Mouse (Mus musculus) urinary bladder, postnatal 10 days (tissue): ENCODE measurements around the gene Rundc3a.
A peak's percentile ranks its signal among the peaks of the same experiment; 100 is the strongest.
"Not testable (repeated sequence)": the region's sequence is repeated elsewhere in the genome, so short reads cannot be mapped to it uniquely, and the experiment has no call there.

ENCODE experiments used
- DNase-seq: peaks from one replicate; pipeline ENCODE4 v3.0.0; 2022; ENCODE audit warnings: low spot score

Rundc3a gene

DNA sequence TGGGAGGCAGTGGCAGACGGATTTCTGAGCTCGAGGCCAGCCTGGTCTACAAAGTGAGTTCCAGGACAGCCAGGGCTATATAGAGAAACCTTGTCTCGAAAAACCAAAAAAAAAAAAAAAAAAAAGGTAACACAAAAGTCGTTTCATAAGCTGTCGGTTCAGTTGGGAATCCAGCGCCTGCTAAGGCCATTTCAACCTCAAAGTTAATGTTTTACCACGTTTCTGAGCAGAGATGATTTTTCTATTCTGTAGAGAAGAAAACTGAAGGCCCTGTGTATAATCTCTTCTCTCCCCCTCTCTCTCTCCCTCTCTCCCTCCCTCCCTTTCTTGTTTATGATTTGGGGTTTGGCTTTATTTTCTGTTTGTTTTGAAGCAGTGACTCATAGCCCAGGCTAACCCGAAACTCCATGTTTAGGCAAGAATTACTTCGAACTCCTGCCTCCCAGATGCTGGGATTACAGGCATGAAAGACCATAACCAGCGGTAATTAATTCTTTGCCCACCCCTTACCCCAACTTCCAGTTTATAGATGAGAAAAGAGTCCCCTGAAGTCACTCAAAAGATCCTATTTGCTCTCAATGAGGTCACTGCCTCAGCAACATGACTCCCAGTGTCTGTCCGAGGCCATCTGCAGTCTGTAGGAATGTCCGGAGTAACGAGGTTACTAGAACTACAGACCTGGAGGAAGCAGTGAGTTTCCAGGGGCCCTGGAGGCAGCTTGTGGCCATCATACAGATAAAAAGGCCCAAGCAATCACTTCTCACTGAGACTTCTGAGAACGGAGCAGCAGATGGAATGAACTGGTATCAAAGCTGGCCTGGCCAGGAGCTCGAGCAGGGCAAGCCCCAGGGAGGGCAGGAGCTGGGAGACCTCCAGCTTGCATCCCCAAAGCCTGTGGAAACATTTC is 15.9 kb downstream of the Rundc3a start:
- DNase-seq = no peak

DNA sequence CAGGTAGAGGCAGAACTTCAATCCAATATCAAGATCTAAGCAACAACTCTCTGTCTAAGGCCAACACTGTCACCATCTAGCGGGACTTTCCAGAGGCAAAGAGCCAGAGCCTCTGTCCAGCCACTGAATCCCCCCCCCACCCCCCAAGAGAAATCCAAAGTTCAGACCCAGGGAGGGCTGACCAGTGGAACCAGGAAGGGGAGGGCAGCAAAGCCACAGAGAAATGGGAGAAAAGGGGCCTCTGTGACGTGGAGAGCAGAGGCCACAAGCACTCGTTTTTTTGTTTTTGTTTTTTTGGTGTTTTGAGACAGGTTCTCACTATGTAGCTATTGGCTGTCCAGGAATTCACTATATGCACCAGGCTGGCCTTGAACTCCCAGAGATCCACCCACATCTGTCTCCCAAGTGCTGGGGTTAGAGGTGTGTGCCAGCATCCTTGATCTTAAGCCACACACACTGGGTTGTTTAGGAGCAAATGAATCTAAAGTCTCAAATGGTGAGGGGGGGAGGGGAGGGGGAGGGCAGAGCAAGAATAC is 16.7 kb downstream of the Rundc3a start:
- DNase-seq = no peak

DNA sequence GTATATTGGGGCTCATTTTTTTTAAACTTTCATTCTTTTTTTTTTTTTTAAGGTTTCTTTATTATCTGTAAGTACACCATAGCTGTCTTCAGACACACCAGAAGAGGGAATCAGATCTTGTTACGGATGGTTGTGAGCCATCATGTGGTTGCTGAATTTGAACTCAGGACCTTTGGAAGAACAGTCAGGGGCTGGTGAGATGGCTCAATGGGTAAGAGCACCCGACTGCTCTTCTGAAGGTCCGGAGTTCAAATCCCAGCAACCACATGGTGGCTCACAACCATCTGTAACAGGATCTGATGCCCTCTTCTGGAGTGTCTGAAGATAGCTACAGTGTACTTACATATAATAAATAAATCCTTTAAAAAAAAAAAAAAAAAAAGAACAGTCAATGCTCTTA is 17.1 kb downstream of the Rundc3a start:
- DNase-seq = not testable (repeated sequence)

DNA sequence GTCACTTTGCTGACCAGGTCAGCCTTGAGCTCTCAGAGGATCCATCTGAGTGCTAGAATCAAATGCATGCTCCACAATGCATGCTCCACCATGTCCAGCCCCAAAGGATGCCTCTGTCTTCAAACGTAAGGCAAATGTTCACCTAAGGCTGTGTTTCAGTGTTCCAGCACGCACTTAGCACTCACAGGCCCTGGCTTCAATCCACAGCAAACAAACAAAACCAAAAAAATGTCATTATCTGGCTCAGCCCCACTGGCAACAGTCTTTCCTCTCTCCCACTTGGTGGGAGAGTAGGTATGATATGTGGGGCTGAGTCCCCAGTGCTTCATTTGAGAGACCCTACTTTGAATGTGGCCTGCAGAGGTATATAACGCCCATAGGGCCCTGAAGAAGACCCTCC is 17.9 kb downstream of the Rundc3a start:
- no peak for DNase-seq

DNA sequence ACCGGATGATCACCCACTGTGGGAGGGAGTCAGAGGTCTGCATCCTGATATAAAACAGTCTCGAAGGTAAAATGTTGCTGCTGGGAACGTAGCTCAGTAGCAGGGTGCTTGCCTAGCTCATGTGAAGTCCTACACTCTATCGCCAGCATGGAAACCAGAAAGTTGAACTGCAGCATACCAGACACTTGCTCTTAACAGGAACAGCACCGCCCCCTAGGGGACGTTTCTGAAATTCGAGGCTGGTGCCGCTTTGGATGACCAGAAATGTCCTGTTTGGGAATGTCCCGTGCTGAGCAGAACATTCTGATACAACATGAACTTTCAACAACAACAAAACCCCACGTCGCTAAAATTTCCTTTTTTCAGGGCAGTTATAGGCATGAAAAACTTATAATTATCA is 18.5 kb downstream of the Rundc3a start:
- DNase-seq = peak; percentile 73

DNA sequence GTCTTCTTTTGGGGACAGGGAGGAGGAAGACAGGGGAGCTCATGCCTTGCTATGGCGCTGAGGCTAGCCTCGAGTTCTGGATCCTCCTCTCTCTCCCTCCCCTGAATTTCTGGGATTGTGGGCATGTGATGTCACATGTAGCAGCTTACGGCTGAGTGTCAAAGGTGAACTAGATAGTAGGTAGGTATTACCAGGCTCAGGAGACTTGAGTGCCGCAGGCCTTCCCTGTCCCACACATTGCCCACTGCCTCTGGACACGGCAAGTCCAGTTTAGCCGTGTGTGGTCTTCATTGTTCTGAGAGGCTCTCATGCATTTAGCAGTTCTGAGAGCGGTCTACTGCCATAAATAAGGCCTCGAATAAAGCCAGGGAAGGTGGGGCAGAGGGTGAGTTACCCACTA is 19.9 kb downstream of the Rundc3a start:
- no peak for DNase-seq

DNA sequence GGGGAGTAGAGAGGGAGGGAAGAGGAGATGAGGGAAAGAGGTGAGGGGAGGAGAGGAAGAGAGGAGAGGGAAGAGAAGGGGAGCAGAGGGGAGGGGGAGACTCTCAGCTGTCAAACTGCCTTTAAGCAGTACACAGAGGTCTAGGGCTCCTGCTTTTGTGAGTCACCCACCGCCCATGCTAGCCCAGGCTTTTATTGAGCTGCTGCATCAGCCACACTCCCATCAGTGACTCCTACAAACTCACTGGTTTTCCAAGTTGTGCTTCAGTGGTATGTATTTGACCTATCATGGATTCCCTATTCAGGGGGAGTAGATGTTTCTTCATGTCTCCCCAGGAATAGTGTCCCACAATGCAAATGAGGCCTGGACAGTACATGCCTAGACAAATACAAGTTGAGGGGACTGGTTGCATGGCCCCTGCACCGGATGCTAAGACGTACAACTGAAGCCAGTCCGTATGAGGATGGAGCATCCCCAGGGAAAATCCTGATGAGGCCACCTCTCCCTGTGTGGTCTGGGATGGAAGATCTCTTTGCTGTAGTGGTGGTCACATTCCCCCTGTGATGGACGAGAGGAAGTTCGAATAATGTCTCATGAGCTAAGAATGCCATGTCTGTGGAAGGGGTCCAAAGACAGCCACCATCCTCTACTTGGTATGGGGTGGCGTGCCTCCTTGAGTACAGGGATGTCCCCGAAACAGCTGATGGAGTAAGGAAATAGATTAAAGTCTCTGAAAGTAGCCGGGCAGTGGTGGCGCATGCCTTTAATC is 22.0 kb downstream of the Rundc3a start:
- DNase-seq = no peak

DNA sequence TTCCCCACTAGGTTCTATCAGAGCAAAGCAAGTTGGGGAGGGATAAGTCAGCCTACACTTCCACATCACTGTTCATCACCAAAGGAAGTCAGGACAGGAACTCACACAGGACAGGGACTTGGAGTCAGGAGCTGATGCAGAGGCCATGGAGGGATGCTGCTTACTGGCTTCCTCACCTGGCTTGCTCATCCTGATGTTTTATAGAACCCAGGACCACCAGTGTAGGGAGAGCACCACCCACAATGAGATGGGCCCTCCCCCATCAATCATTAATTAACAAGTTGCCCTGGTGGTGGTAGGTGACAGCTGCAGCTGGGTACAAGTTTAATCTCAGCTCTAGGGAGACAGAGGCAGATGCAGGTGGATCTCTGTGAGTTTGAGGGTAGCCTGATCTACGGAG is 24.0 kb downstream of the Rundc3a start:
- DNase-seq = no peak

DNA sequence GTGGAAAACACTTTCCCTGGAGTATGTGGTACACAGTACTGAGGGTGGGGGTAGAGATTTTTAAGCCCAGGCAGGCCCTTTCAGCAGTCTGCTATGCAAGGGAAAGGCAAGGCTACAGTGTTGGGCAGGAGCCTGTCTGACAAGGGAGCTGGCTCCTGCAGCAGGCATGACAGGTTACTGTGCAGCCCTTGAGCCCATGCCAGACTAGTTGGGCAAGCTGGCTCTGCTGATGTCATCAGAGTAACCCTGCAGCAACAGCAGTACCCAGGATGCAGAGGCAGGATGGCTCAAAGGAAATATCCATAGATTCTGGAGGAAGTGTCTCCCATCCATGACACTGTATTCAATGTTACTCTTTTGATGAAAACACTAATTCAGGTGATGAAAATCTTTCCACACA is 25.7 kb downstream of the Rundc3a start:
- no peak for DNase-seq

DNA sequence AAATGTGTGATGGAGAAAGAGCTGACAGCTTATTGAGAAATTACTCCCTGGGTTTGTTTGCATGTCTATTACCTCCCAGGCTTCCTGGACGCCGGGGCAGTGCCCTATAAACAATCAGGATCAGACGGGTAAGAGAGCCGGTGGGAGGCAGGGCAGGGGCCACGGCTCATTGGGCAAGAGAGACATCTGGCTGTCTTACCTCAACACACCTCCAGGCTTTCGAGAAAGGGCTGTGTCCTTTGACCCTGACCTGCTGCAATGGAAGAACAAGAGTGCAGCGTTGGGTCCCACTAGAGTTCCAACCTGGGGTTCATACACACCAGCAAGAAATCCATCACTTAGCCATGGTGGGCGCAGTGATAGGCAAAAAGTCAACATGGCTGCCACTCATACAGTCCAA is 28.4 kb downstream of the Rundc3a start:
- no peak for DNase-seq

DNA sequence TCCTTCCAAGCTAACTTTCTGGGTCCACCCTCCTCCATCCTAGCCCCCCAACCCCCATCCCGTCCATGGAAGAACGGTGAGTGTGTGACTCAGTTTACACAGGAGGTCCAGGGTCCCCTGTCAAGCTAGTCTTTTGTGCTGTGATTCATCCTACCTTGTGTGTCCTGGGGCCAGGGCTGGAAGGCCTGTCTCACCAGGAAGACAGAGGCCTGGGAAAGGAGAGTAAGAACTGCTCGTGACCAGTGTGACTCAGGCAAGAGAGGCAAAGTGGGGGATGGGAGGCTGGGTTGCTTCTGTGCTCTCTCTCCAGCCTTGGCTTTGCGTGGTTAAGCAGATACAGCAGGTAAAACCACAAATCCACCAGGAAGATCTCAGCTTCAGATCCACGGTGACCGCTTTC is 31.5 kb downstream of the Rundc3a start:
- no peak for DNase-seq

DNA sequence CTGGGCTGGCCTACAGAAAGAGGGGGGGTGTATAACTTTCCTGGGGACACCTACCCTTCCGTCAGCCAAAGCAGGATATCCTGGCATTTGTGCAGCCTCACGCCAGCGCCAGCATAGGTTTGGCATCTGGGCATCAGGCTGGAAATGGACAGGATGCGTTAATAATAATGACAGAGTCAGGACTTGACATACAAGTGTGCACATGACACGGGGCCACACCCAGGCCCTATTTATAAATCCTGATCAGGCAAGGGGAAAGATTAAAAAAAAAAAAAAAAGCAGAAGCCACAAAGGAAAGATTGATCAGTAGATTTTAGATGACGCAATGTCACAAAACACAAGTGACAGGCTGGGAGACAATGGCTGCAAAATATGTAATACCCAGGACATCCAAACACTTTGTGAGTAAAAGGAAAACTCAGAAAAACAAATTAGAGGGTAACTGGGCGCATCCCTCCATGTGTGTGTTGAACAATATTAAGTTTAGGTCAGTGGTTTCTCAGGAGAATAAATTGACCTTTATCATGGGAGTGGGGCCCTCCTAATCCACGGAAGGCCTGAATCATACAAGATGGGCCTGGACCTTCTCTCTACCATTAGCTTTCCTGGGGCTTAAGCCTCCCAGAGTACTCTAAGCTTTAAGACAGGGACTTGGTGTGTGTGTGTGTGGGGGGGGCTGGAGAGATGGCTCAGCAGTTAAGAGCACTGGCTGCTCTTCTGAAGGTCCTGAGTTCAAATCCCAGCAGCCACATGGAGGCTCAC is 32.5 kb downstream of the Rundc3a start:
- DNase-seq = no peak

DNA sequence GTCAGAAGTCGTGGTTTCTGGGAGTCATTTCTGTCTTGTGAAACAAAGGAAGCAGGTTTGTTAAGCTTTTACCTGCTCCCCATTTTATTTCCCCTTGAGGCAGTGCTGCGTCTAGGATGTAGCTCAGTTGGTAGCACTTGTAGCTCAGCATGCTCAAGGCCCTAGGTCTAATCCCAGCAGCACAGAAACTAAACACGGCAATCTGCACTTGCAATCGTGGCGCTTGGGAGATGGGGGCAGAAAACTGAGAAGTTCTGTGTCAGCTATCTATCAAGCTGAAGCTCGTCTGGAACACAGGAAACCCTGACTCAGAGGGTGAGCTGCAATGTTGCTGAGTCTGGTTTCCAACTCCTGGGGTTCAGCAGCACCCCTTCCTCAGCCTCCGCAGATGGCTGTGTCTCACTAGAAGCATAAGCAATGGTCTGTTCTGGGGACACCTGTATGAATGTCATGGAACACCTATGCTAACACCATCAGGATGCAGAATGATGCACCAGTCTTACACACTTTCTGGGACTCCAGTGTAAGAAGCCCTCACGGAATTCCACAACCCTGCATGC is 35.9 kb downstream of the Rundc3a start:
- no peak for DNase-seq

DNA sequence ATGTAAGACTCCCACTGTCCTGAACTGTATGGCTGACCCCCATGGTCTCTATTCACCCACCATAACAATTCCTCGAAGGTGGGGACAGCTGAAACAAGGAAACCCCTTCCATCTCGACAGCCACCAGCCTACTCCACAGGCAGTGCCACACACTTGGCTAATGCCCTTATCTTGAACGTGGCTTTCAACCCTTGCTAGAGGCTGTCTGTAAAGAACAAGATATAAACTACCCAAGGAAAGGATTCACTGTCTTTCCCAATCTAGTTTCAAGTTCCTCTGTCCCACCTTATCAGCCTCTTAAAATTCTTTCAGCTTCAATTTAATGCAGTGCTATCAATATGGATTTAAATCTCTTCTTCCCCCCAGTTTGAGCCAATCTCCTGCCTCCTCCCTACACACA is 36.3 kb downstream of the Rundc3a start:
- DNase-seq = no peak

DNA sequence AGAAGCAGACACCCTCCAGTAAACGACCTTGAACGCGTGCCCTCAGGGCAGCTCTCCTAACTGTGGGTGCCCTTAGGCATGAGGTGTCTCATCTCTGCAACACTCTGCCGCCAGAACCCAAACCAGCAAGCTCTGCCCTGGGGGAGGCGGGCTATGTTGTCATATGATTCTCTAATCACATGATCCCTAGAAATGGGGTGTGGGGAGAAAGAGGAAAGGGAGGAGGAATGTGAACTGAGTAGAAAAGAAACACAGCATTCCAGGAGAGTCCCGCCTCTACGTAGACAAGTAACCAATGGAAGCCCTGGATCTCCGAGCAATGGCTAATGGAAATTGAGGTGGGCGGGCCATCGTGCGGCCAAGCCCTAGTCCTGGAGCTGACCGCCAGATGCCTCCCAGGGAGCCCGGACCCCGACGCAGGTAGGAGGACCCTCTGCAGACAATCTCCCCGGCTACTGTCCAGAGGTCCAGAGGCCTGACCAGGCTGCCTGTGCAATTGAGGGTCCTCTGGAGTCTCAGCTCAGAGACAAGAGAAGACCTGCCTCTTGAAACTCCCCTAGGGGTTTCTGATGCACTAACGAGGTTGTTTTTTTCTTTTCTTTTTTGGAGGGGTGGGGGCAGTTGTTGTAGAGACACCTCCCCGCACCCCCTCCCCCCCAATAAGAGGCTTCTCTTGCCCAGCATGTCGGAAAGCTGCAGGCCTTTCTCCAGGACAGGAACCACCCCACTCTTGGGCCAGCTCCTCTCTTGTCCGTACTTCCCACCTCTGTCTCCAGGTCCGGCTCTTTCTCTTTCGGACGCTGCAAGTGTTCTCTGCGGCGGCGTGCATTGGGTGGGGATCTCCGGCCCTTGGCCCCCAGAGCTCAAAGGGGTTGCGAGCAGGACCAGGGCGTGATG is 37.2 kb downstream of the Rundc3a start, which contains the start of gene Grn:
TSS of gene Grn (plus strand) at position 195 of the 897 bp plus-strand sequence.
- DNase-seq = no peak

DNA sequence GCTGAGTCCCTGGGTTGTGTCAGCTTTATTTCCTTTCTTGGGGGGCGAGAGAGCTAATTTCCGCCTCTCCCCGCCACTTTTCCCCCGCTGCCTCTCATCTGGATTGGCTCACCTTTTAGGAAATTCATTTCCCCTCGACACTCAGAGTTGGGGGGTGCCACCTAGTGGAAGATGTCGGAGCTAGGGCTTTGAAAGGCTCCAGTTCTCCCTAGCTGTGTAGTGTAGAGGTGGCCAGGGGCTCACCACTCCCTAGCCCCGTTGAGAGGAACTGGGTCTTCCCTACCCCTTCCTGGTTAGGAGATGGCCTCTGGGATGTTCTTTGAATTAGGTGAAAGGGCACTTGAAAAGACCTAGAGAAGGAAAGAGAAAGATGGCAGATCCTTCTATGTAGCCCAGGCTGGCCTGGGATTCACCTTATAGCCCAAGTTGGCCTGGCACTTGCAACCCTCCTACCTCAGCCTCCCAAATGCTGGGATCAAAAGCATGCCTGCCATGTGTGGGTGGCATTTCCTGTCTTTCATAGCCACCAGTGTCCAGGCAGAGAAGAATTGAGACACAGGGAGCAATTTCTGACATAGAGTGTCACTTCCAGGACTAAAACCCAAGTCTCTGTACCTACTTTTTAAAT is 37.9 kb downstream of the Rundc3a start:
- DNase-seq = no peak

DNA sequence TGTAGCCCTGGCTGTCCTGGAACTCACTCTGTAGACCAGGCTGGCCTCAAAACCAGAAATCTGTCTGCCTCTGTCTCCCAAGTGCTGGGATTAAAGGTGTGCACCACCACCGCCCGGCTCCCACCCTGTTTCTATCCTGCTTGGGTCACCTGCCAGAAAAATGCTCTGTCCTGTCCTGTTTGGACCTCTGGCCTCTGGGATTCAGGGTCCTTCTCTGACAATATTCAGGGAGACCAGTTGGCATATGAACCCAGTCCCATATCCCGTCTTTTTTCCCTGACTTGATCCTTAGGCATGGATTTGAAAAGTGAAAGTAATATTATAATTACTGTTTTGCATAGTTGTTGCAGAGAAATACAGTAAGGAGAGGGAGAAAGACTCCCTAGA is 38.5 kb downstream of the Rundc3a start:
- no peak for DNase-seq

DNA sequence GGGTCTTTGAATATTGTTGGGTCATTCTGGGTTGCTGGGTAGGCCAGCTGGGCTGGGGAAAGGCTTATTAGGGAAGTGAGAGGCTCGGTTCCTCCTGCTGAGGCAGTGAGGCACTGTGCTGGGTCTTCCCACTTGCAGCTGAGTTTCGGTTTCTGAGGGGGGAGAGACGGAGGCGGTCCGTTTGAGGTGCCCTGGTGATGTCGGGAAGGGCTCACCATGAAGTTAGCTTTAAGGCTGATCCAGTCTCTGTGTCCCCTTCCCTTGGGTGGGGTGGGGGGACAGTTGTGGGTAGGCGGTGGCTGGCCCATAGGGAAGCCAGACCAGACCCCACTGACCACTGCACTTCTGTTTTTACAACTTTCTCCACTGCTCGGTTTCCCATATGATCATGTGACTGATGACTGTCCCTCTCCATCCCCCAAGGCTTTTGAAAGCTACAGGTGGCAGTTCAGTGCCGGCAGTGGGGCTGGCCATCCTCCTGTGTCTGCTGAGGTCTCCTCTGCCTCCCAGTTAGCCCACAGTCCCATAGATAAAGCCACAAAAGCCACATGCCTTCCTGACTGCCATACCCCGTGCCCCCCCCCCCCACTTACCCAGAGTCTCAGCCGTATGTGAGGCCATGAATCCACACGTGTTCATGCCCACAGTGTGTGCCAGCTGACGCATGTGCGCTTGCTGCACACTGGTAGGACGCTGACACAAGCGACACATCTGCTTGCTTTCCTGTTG is 39.1 kb downstream of the Rundc3a start:
- no peak for DNase-seq

DNA sequence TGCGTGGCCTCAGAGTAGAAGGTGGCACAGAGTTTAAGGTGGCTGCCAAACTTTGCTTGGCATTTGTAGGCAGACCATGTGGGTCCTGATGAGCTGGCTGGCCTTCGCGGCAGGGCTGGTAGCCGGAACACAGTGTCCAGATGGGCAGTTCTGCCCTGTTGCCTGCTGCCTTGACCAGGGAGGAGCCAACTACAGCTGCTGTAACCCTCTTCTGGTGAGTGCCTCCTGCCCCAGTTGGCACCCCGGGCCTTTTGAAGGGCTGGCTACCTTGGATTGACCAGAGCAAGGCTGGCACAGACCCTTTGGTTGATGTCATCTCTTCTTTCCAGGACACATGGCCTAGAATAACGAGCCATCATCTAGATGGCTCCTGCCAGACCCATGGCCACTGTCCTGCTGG is 39.7 kb downstream of the Rundc3a start:
- no peak for DNase-seq

DNA sequence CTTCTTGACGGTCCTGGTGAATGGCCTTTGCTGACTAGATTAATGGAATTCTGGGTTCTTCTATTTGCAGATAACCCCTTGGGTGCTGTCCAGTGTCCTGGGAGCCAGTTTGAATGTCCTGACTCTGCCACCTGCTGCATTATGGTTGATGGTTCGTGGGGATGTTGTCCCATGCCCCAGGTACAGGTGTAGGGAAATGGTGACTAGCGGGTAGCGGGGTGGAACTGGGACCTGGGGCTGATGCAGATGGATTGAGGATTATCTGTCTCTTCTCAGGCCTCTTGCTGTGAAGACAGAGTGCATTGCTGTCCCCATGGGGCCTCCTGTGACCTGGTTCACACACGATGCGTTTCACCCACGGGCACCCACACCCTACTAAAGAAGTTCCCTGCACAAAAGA is 40.7 kb downstream of the Rundc3a start:
- DNase-seq = no peak
